9 mouse cellular contexts compared by ENCODE assay signal in the genomic region with DNA sequence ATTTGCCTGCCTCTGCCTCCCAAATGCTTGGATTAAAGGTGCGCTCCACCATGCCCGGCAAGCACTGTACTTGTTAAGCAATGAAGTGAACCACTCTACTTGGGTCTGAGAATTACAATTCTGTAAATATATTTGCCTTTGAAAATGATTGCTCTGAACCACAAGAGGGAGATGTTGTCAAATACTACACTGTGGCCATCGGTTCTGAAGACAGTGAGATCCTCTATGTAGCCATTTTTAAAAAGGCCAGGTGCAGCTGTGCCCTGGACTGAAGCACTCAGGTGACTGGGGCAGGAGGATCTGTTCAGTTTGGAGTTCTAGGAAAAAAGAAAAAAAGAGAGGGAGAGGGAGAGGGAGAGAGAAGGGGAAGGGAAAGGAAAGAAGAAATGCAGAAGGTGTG. TPM values are rescaled to one million over a fixed set of nuclear protein-coding genes. Genes with fewer than 3 reads are reported as not detected.
DNase-seq lines count a peak whose midpoint lies in the region; ATAC-seq and TF ChIP-seq lines count a peak whose summit lies in the region.
"Had no signal": no experiment of that assay in that cellular context is flagged by ENCODE, and none has a peak within 500 bp of the region (broad histone marks: within the 10 kb centered on the region; RNA-seq: fewer than 3 reads in every experiment).

No protein-coding gene starts in this region.

- H3K36me3 ChIP-seq in E14TG2a.4 (ENCODE audit: insufficient read depth, low read length), result peaks cover 10% of the 10 kb centered on the region

- TF ChIP-seq POLR2A in bone marrow, adult 2 months (IDR thresholded peaks at IDR 0.05; ENCODE audit: borderline replicate concordance, control insufficient read depth, low read depth, low read length), result no peak

- no peaks in the 10 kb centered on the region for H3K9me3 ChIP-seq in E14TG2a.4 (ENCODE audit: low read length)

- peak; percentile 91 for ATAC-seq in megakaryocyte, adult 5-6 weeks (ENCODE audit: poor library complexity, severe bottlenecking)

- WGBS in bone marrow, adult 2 months, result 39% methylated on average over 3 of the region's 3 CpGs

- H3K27me3 ChIP-seq in E14TG2a.4 (ENCODE audit: insufficient read depth, low read length), result no peaks in the 10 kb centered on the region

- no peak overlapping the region for H3K4me3 ChIP-seq in layer of hippocampus, adult 2 months
- H3K4me3 ChIP-seq in E14TG2a.4 (replicated peaks; ENCODE audit: low read length), result no peak overlapping the region
- H3K4me3 ChIP-seq in bone marrow, adult 2 months (replicated peaks; ENCODE audit: control insufficient read depth, low read depth, low read length), result no peak overlapping the region

- peak; percentile 83 for TF ChIP-seq CTCF in layer of hippocampus, adult 2 months (conservative IDR thresholded peaks at IDR 0.05)
- peak; percentile 27 for TF ChIP-seq CTCF in E14TG2a.4 (conservative IDR thresholded peaks at IDR 0.05; ENCODE audit: low read length)
- TF ChIP-seq CTCF in bone marrow, adult 2 months (IDR thresholded peaks at IDR 0.05; ENCODE audit: control insufficient read depth, insufficient read depth, low read length), result peak; percentile 37

- H3K27ac ChIP-seq in layer of hippocampus, adult 2 months, result no peak overlapping the region
- H3K27ac ChIP-seq in bone marrow, adult 2 months (ENCODE audit: control insufficient read depth, insufficient read depth, low read depth, low read length, poor library complexity), result no peak overlapping the region

- peaks cover 20% of the 10 kb centered on the region for H3K4me1 ChIP-seq in E14TG2a.4 (replicated peaks; ENCODE audit: low read depth, low read length)
- H3K4me1 ChIP-seq in bone marrow, adult 2 months (ENCODE audit: control insufficient read depth, insufficient read depth, low read length), result no peaks in the 10 kb centered on the region

- no peak for DNase-seq in layer of hippocampus, adult 2 months (ENCODE audit: low spot score in 2 of 2)
- DNase-seq in layer of hippocampus, postnatal 10 days (ENCODE audit: low spot score in 2 of 2), result no peak
- DNase-seq in frontal cortex, postnatal 25 days (ENCODE audit: low spot score in 2 of 2), result no peak
- DNase-seq in cerebellum, adult 9-10 months, result no peak
- no peak for DNase-seq in testis, postnatal 10 days (ENCODE audit: low spot score)
- DNase-seq: heart, postnatal 4 days had no signal

RNA-seq across cellular contexts. Expression of gene Tubd1, which starts 23.6 kb away (rescaled TPM):
- 1 to 10 TPM; 6.0 to 8.2 TPM for total RNA-seq in layer of hippocampus, adult 2 months (2021)
- total RNA-seq in layer of hippocampus, postnatal 10 days (2021), result 1 to 10 TPM; 6.4 to 7.2 TPM
- 5.3 and 13.6 TPM in 2 replicates for polyA plus RNA-seq in bone marrow, adult 2 months (2011; ENCODE audit: insufficient read depth, insufficient read length, low replicate concordance, missing spikeins)
- total RNA-seq in megakaryocyte, adult 5-6 weeks (2015), result 7.8 and 9.6 TPM in 2 replicates
- total RNA-seq in megakaryocyte, adult 5-6 weeks (2017), result 5.4 and 5.5 TPM in 2 replicates

RNA-seq across cellular contexts. Expression of gene Rps6kb1, which starts 23.8 kb away (rescaled TPM):
- total RNA-seq in layer of hippocampus, adult 2 months (2021), result 10 to 100 TPM; 43.8 to 44.2 TPM
- 10 to 100 TPM; 49.8 to 52.9 TPM for total RNA-seq in layer of hippocampus, postnatal 10 days (2021)
- polyA plus RNA-seq in bone marrow, adult 2 months (2011; ENCODE audit: insufficient read depth, insufficient read length, low replicate concordance, missing spikeins), result 12.1 and 31.4 TPM in 2 replicates
- total RNA-seq in megakaryocyte, adult 5-6 weeks (2015), result 30.4 and 38.4 TPM in 2 replicates
- 29.9 and 35.4 TPM in 2 replicates for total RNA-seq in megakaryocyte, adult 5-6 weeks (2017)

Comparison
In these comparisons a context has a peak if more than half of its experiments do, and no peak if none do; other contexts are left out.
1. CTCF ChIP-seq: peak in every context shown above with its lines; median percentile 83 in layer of hippocampus, adult 2 months; 37 in bone marrow, adult 2 months; 27 in E14TG2a.4.